Mouse (Mus musculus) liver, embryonic 16.5 days (tissue): Measurements from ENCODE around the gene Mfn1. TPM values are rescaled to one million over a fixed set of nuclear protein-coding genes. Genes with fewer than 3 reads are reported as not detected.

ENCODE experiments used
- ATAC-seq: fragments of 200-750 bp; cut with Nextera tagmentation; 2 replicates; pipeline ENCODE4 v1.8.0; 2017; ENCODE audit warnings: low read depth, mild to moderate bottlenecking, moderate number of reproducible peaks, moderate library complexity
- H3K27ac ChIP-seq: fragments of 300-500 bp; sonication (generic); 2 replicates; pipeline ENCODE4 v1.5.1; 2014; ENCODE audit warnings: mild to moderate bottlenecking, low read length
- H3K27me3 ChIP-seq: fragments of 300-500 bp; sonication (generic); 2 replicates; pipeline ENCODE4 v1.6.1; 2014; ENCODE audit warnings: low read depth, low read length, mixed read lengths; ENCODE audit not compliant: control insufficient read depth, insufficient read depth
- H3K36me3 ChIP-seq: fragments of 300-500 bp; sonication (generic); 2 replicates; pipeline ENCODE4 v1.6.1; 2014; ENCODE audit warnings: mild to moderate bottlenecking; ENCODE audit not compliant: control insufficient read depth, insufficient read depth
- H3K4me1 ChIP-seq: fragments of 300-500 bp; sonication (generic); 2 replicates; pipeline ENCODE4 v1.6.1; 2014; ENCODE audit warnings: low read depth, low read length, mixed read lengths; ENCODE audit not compliant: control insufficient read depth
- H3K4me2 ChIP-seq: fragments of 300-500 bp; sonication (generic); 2 replicates; pipeline ENCODE4 v1.6.1; 2014; ENCODE audit warnings: low read depth, low read length, mixed read lengths
- H3K4me3 ChIP-seq: fragments of 300-500 bp; sonication (generic); 2 replicates; pipeline ENCODE4 v1.5.1; 2014; ENCODE audit warnings: low read depth, mild to moderate bottlenecking, low read length
- H3K9ac ChIP-seq: fragments of 300-500 bp; sonication (generic); 2 replicates; pipeline ENCODE4 v1.6.1; 2014; ENCODE audit warnings: low read depth, low read length
- H3K9me3 ChIP-seq: fragments of 300-500 bp; sonication (generic); replicated peaks from 2 replicates; pipeline ENCODE4 v1.6.1; 2016; ENCODE audit warnings: low read length; ENCODE audit not compliant: control insufficient read depth
- WGBS: fragments of 180-500 bp; shearing (Covaris S2); extraction: QIAGEN DNeasy Blood & Tissue Kit; methylation state at CpG from one replicate; pipeline ENCODE4 v1.1.7; 2014; ENCODE audit not compliant: insufficient replicate concordance; 5-methylcytosine and 5-hydroxymethylcytosine counted together
- polyA plus RNA-seq: library from polyadenylated mRNA; unstranded; fragments of >200 nt; fragmentation: Nextera tagmentation; extraction: Ambion mirVana; gene quantifications from 2 replicates; pipeline ENCODE4 v1.2.1, GENCODE M21; 2015

Gene Mfn1
- 16.3 and 17.0 TPM in 2 replicates for polyA plus RNA-seq

- H3K9ac ChIP-seq = peak within 1 kb of the TSS; percentile 94
- WGBS = under 1% methylated on average over 47 of the region's 47 CpGs
- peak within 1 kb of the TSS; percentile 94 for H3K4me3 ChIP-seq
- no peaks in the 10 kb centered on the region; the same call in 1 of the 2 replicates for H3K36me3 ChIP-seq
- ATAC-seq = peak; percentile 100
- H3K4me1 ChIP-seq = peaks cover 2% of the 10 kb centered on the region; the same call in 1 of the 2 replicates
- H3K27ac ChIP-seq = peak within 1 kb of the TSS; percentile 88
- H3K4me2 ChIP-seq = peak within 1 kb of the TSS; percentile 69
- H3K9me3 ChIP-seq = no peaks in the 10 kb centered on the region
- no peaks in the 10 kb centered on the region for H3K27me3 ChIP-seq
Measured at GRCm38 (mm10) chr3:32529303-32529898, at the start of gene Mfn1. Gene Mfn1 (plus strand): TSS chr3:32529465.

GRCm38 (mm10) chr3:32479961-32480360 is 49.3 kb upstream of the Mfn1 start:
- Histone ChIP-seq H3K36me3 (no peaks in the 10 kb centered on the region), H3K4me1 (no peaks in the 10 kb centered on the region), H3K9ac (no peak overlapping the region), H3K4me3 (no peak overlapping the region), H3K27ac (no peak overlapping the region), H3K4me2 (no peak overlapping the region), H3K9me3 (no peaks in the 10 kb centered on the region), H3K27me3 (no peaks in the 10 kb centered on the region)
- WGBS = 65% methylated on average over 7 of the region's 7 CpGs
- ATAC-seq = no peak

GRCm38 (mm10) chr3:32483035-32483434 is 46.2 kb upstream of the Mfn1 start:
- Histone ChIP-seq H3K9ac (no peak overlapping the region), H3K36me3 (no peaks in the 10 kb centered on the region), H3K9me3 (no peaks in the 10 kb centered on the region), H3K4me1 (no peaks in the 10 kb centered on the region), H3K27me3 (no peaks in the 10 kb centered on the region), H3K4me3 (no peak overlapping the region), H3K27ac (no peak overlapping the region), H3K4me2 (no peak overlapping the region)
- no peak for ATAC-seq
- WGBS = 66% methylated on average over 3 of the region's 3 CpGs

GRCm38 (mm10) chr3:32486543-32486942 is 42.7 kb upstream of the Mfn1 start:
- Histone ChIP-seq H3K36me3 (no peaks in the 10 kb centered on the region), H3K9ac (no peak overlapping the region), H3K27me3 (no peaks in the 10 kb centered on the region), H3K9me3 (no peaks in the 10 kb centered on the region), H3K4me1 (no peaks in the 10 kb centered on the region), H3K4me2 (no peak overlapping the region), H3K4me3 (no peak overlapping the region), H3K27ac (no peak overlapping the region)
- ATAC-seq = no peak
- WGBS = 48% methylated on average over 4 of the region's 4 CpGs

- Histone ChIP-seq H3K27ac (no peak overlapping the region), H3K36me3 (no peaks in the 10 kb centered on the region), H3K4me2 (no peak overlapping the region), H3K4me1 (no peaks in the 10 kb centered on the region), H3K27me3 (no peaks in the 10 kb centered on the region), H3K4me3 (no peak overlapping the region), H3K9me3 (no peaks in the 10 kb centered on the region), H3K9ac (no peak overlapping the region)
- WGBS = 55% methylated on average over 6 of the region's 6 CpGs
- no peak for ATAC-seq
Measured at GRCm38 (mm10) chr3:32488172-32488571, 41.1 kb upstream of the Mfn1 start.

GRCm38 (mm10) chr3:32490076-32490927 is 39.0 kb upstream of the Mfn1 start:
- ATAC-seq = no peak
- H3K9me3 ChIP-seq = no peaks in the 10 kb centered on the region
- H3K4me2 ChIP-seq = no peak overlapping the region
- H3K4me1 ChIP-seq = no peaks in the 10 kb centered on the region; the same call in none of the 2 replicates
- no peak overlapping the region for H3K27ac ChIP-seq
- no peak overlapping the region for H3K4me3 ChIP-seq
- no peak overlapping the region for H3K9ac ChIP-seq
- H3K36me3 ChIP-seq = no peaks in the 10 kb centered on the region
- no peaks in the 10 kb centered on the region for H3K27me3 ChIP-seq
- WGBS = 56% methylated on average over 15 of the region's 15 CpGs

- Histone ChIP-seq H3K36me3 (no peaks in the 10 kb centered on the region), H3K4me1 (no peaks in the 10 kb centered on the region; the same call in none of the 2 replicates), H3K27me3 (no peaks in the 10 kb centered on the region), H3K4me2 (no peak overlapping the region), H3K27ac (no peak overlapping the region), H3K9ac (no peak overlapping the region), H3K9me3 (no peaks in the 10 kb centered on the region), H3K4me3 (no peak overlapping the region)
- no peak for ATAC-seq
Measured at GRCm38 (mm10) chr3:32490928-32491315, 38.3 kb upstream of the Mfn1 start.

GRCm38 (mm10) chr3:32492097-32493090 is 36.9 kb upstream of the Mfn1 start, which contains the start of gene Kcnmb3:
Gene Kcnmb3 (minus strand): TSS chr3:32492231.
- 56% methylated on average over 11 of the region's 11 CpGs for WGBS
- H3K27me3 ChIP-seq = no peaks in the 10 kb centered on the region
- no peaks in the 10 kb centered on the region for H3K9me3 ChIP-seq
- H3K27ac ChIP-seq = no peak within 1 kb of the TSS
- no peaks in the 10 kb centered on the region for H3K36me3 ChIP-seq
- H3K9ac ChIP-seq = no peak within 1 kb of the TSS
- ATAC-seq = no peak
- H3K4me1 ChIP-seq = no peaks in the 10 kb centered on the region; the same call in none of the 2 replicates
- no peak within 1 kb of the TSS for H3K4me3 ChIP-seq
- H3K4me2 ChIP-seq = no peak within 1 kb of the TSS
